Mouse (Mus musculus) activated CD4-positive, CD25-positive, alpha-beta regulatory T cell, adult 4 months (primary cell): ENCODE results near the gene Hsd17b13. TPM values are rescaled to one million over a fixed set of nuclear protein-coding genes. Genes with fewer than 3 reads are reported as not detected.
"Not testable (repeated sequence)": the region's sequence is repeated elsewhere in the genome, so short reads cannot be mapped to it uniquely, and the experiment has no call there.

Experiments used
- ATAC-seq: one replicate; pipeline ENCODE4 v1.8.0; 2017
- polyA plus RNA-seq, 2 experiments: library from polyadenylated mRNA; unstranded; fragments of 100-300 nt; shearing (Covaris generic); gene quantifications; one replicate each; pipeline ENCODE4 v1.2.1; 2017

Gene Hsd17b13
- polyA plus RNA-seq, 2 experiments from 2014 or later: not detected

- no peak for ATAC-seq
These were observed 3.7 kb upstream of the Hsd17b13 start for GRCm38 (mm10) chr5:103980705-103981560.

- no peak for ATAC-seq
These were observed 829 bp upstream of the Hsd17b13 start for GRCm38 (mm10) chr5:103977907-103978570.

- no peak for ATAC-seq
These were observed 1.5 kb downstream of the Hsd17b13 start for GRCm38 (mm10) chr5:103975736-103976135.

GRCm38 (mm10) chr5:103972801-103973200, 4.4 kb downstream of the Hsd17b13 start:
- no peak for ATAC-seq

- ATAC-seq: peak; percentile 23
These were observed 4.8 kb downstream of the Hsd17b13 start for GRCm38 (mm10) chr5:103972379-103972778.

GRCm38 (mm10) chr5:103971051-103971450, 6.2 kb downstream of the Hsd17b13 start:
- ATAC-seq: no peak

GRCm38 (mm10) chr5:103962935-103963429, 14.2 kb downstream of the Hsd17b13 start:
- ATAC-seq: no peak

GRCm38 (mm10) chr5:103954638-103955037, 22.6 kb downstream of the Hsd17b13 start:
- ATAC-seq: no peak

GRCm38 (mm10) chr5:103953135-103954083, 23.8 kb downstream of the Hsd17b13 start:
- no peak for ATAC-seq

- ATAC-seq: not testable (repeated sequence)
These were observed 27.1 kb downstream of the Hsd17b13 start for GRCm38 (mm10) chr5:103950138-103950537.

- no peak for ATAC-seq
These were observed 34.0 kb downstream of the Hsd17b13 start for GRCm38 (mm10) chr5:103943183-103943582.

- no peak for ATAC-seq
These were observed 37.4 kb downstream of the Hsd17b13 start for GRCm38 (mm10) chr5:103939856-103940255.

GRCm38 (mm10) chr5:103939350-103939652, 37.9 kb downstream of the Hsd17b13 start:
- ATAC-seq: no peak

GRCm38 (mm10) chr5:103938547-103939349, 38.5 kb downstream of the Hsd17b13 start:
- no peak for ATAC-seq

- no peak for ATAC-seq
These were observed 40.2 kb downstream of the Hsd17b13 start for GRCm38 (mm10) chr5:103936906-103937589.

GRCm38 (mm10) chr5:103931924-103932323, 45.3 kb downstream of the Hsd17b13 start:
- ATAC-seq: not testable (repeated sequence)

- no peak for ATAC-seq
These were observed 46.7 kb downstream of the Hsd17b13 start for GRCm38 (mm10) chr5:103930511-103930910.

- ATAC-seq: no peak
These were observed 49.0 kb downstream of the Hsd17b13 start for GRCm38 (mm10) chr5:103928196-103928550.

GRCm38 (mm10) chr5:103927429-103928195, 49.6 kb downstream of the Hsd17b13 start:
- ATAC-seq: peak; percentile 90

GRCm38 (mm10) chr5:103926398-103926797, 50.8 kb downstream of the Hsd17b13 start:
- no peak for ATAC-seq
